Mouse (Mus musculus) liver, postnatal 0 days (tissue): Measurements from ENCODE around the gene Mcm8.

Experiments
- CTCF ChIP-seq: sonication (generic); IDR thresholded peaks from 2 replicates; pipeline ENCODE4 v1.5.1; 2016; ENCODE audit warnings: antibody characterized with exemption, low read depth
- EP300 ChIP-seq: IDR thresholded peaks from 2 replicates; pipeline ENCODE4 v1.6.1; 2016; ENCODE audit warnings: antibody characterized with exemption, low read depth, mild to moderate bottlenecking

DNA sequence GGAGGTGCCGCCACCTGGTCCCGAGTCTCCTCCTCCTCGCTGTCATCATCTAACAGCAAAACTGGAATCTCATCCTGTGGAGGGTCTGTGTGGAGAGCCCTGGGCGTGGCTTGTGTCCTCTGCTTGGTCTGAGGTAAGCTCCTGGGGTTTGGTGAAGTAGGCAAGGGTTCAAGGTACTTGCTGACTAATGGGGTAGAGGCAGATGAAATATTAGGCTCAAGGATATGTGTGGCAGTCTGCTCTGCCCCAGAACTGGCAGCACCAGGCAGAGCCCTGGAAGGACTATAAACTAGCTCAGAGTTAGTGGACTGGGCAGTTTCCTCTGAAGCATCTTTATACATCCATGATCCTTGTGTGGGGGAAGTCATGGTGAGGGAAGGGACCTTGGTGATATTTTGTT lies 54.3 kb downstream of the Mcm8 start:
- TF ChIP-seq CTCF (no peak), EP300 (no peak)
